Comparison of ENCODE assay signal across 12 mouse cellular contexts in genomic region chr4:52105887-52106286, GRCm38 (mm10).
"Had no signal": no experiment of that assay in that cellular context is flagged by ENCODE, and none has a peak within 500 bp of the region (broad histone marks: within the 10 kb centered on the region; RNA-seq: fewer than 3 reads in every experiment).

No protein-coding gene starts in this region.

- H3K9ac ChIP-seq: limb, embryonic 15.5 days; liver, embryonic 14.5 days; midbrain, embryonic 12.5 days; neural tube, embryonic 13.5 days had no signal

- H3K36me3 ChIP-seq: limb, embryonic 15.5 days; midbrain, embryonic 12.5 days; neural tube, embryonic 13.5 days had no signal

- H3K9me3 ChIP-seq: limb, embryonic 15.5 days; midbrain, embryonic 12.5 days; neural tube, embryonic 13.5 days had no signal

- ATAC-seq: midbrain, embryonic 16.5 days had no signal

- H3K27me3 ChIP-seq: limb, embryonic 15.5 days; midbrain, embryonic 12.5 days; neural tube, embryonic 13.5 days had no signal

- H3K27ac ChIP-seq: limb, embryonic 15.5 days; liver, embryonic 14.5 days; midbrain, embryonic 12.5 days; neural tube, embryonic 13.5 days had no signal

- H3K4me1 ChIP-seq: limb, embryonic 15.5 days; midbrain, embryonic 12.5 days; neural tube, embryonic 13.5 days had no signal

- DNase-seq: kidney, adult 2 months; kidney, postnatal 14 days; lung, adult 18-20 months; retina, postnatal 1 day; right cerebral cortex, postnatal 4 days; spleen, adult 18-20 months; thymus, postnatal 4 days had no signal

- H3K4me3 ChIP-seq: limb, embryonic 15.5 days; midbrain, embryonic 12.5 days; neural tube, embryonic 13.5 days had no signal

- H3K4me2 ChIP-seq: limb, embryonic 15.5 days; midbrain, embryonic 12.5 days; neural tube, embryonic 13.5 days had no signal
